Mouse (Mus musculus) liver, postnatal 0 days (tissue): ENCODE results near the gene Keap1. TPM values are rescaled to one million over a fixed set of nuclear protein-coding genes. Genes with fewer than 3 reads are reported as not detected.
A peak's percentile ranks its signal among the peaks of the same experiment; 100 is the strongest.
"Not testable (repeated sequence)": the region's sequence is repeated elsewhere in the genome, so short reads cannot be mapped to it uniquely, and the experiment has no call there.

Experiments
- ATAC-seq: fragments of 200-750 bp; cut with Nextera tagmentation; 2 replicates; pipeline ENCODE4 v1.8.0; 2017; ENCODE audit warnings: mild to moderate bottlenecking, moderate library complexity
- DNase-seq: peaks from one replicate; pipeline ENCODE4 v3.0.0-alpha.2; 2016
- H3K27ac ChIP-seq: fragments of 300-500 bp; sonication (generic); 2 replicates; pipeline ENCODE4 v1.5.1; 2014; ENCODE audit warnings: antibody characterized with exemption, moderate library complexity, mild to moderate bottlenecking, low read depth
- H3K27me3 ChIP-seq: fragments of 300-500 bp; sonication (generic); 2 replicates; pipeline ENCODE4 v1.6.1; 2014; ENCODE audit warnings: low read length, control low read depth, mixed read lengths; ENCODE audit not compliant: insufficient read depth
- H3K36me3 ChIP-seq: fragments of 300-500 bp; sonication (generic); replicated peaks from 2 replicates; pipeline ENCODE4 v1.6.1; 2014; ENCODE audit warnings: mild to moderate bottlenecking, control low read depth, low read length, moderate library complexity, mixed read lengths; ENCODE audit not compliant: insufficient read depth
- H3K4me1 ChIP-seq: fragments of 300-500 bp; sonication (generic); 2 replicates; pipeline ENCODE4 v1.6.1; 2014; ENCODE audit warnings: antibody characterized with exemption, mild to moderate bottlenecking, control low read depth; ENCODE audit not compliant: insufficient read depth
- H3K4me2 ChIP-seq: fragments of 300-500 bp; sonication (generic); 2 replicates; pipeline ENCODE4 v1.6.1; 2014; ENCODE audit warnings: low read depth, mild to moderate bottlenecking, low read length, moderate library complexity, mixed read lengths
- H3K4me3 ChIP-seq: fragments of 300-500 bp; sonication (generic); 2 replicates; pipeline ENCODE4 v1.5.1; 2014; ENCODE audit warnings: low read depth, low read length
- H3K9ac ChIP-seq: fragments of 300-500 bp; sonication (generic); replicated peaks from 2 replicates; pipeline ENCODE4 v1.6.1; 2014; ENCODE audit warnings: mild to moderate bottlenecking, moderate library complexity
- H3K9me3 ChIP-seq: fragments of 300-500 bp; sonication (generic); 2 replicates; pipeline ENCODE4 v1.6.1; 2016; ENCODE audit warnings: mild to moderate bottlenecking, control low read depth, low read length, mixed read lengths
- CTCF ChIP-seq: sonication (generic); IDR thresholded peaks from 2 replicates; pipeline ENCODE4 v1.5.1; 2016; ENCODE audit warnings: antibody characterized with exemption, low read depth
- EP300 ChIP-seq: IDR thresholded peaks from 2 replicates; pipeline ENCODE4 v1.6.1; 2016; ENCODE audit warnings: antibody characterized with exemption, low read depth, mild to moderate bottlenecking
- WGBS: fragments of 180-500 bp; shearing (Covaris S2); extraction: QIAGEN DNeasy Blood & Tissue Kit; methylation state at CpG from one replicate; pipeline ENCODE4 v1.1.7; 2014; ENCODE audit not compliant: insufficient replicate concordance; 5-methylcytosine and 5-hydroxymethylcytosine counted together
- polyA plus RNA-seq: library from polyadenylated mRNA; unstranded; fragments of >200 nt; fragmentation: Nextera tagmentation; extraction: Ambion mirVana; gene quantifications from 2 replicates; pipeline ENCODE4 v1.2.1, GENCODE M21; 2015

Keap1 gene
- polyA plus RNA-seq, 1 experiment from 2014 or later: 26.5 TPM

DNA sequence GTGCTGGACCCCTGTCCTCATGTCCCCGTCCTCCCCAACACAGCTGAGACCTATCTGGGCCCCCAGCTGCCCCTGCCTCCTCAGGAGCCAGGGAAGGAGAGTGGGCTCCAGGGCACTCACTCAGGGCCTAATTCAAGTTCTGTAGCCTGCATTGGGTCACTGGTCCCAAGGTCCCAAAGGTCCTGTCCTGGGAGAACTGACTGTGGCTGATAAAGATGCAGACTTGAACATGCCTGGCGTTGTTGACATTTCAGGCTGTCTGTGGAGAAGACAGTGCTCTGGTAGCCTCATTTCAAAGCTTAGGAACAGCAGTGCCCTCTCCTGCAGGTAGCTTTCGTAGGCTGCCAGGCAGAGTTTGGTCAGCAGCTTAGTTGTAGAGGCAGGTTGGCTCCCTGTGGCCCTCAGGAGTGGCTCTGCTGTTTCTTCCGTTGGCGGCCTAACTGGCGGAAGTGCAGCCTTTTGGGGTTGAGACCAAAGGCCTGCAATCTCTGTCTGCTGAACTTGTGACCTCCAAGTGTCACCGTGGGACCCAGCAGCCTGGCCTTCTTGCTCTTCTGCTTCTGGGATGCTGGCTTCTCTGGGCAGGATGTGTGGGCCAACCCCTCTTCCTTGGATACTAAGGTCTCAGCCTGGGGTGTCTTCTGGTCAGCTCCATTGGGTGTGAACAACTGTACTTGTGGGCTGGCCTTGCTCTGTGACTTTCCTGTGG is 34.5 kb upstream of the Keap1 start:
- 78% methylated on average over 7 of the region's 7 CpGs for WGBS
- DNase-seq (no peak), ATAC-seq (no peak)
- no peak overlapping the region for H3K4me3 ChIP-seq
- H3K9me3 ChIP-seq: no peaks in the 10 kb centered on the region
- H3K27me3 ChIP-seq: no peaks in the 10 kb centered on the region
- H3K4me1 ChIP-seq: peaks cover 4% of the 10 kb centered on the region; the same call in 1 of the 2 replicates
- H3K9ac ChIP-seq: no peak overlapping the region
- TF ChIP-seq CTCF: no peak
- TF ChIP-seq EP300: no peak
- H3K4me2 ChIP-seq: no peak overlapping the region
- peaks cover 96% of the 10 kb centered on the region for H3K36me3 ChIP-seq
- peak overlapping the region; percentile 44; the same call in 1 of the 2 replicates for H3K27ac ChIP-seq

DNA sequence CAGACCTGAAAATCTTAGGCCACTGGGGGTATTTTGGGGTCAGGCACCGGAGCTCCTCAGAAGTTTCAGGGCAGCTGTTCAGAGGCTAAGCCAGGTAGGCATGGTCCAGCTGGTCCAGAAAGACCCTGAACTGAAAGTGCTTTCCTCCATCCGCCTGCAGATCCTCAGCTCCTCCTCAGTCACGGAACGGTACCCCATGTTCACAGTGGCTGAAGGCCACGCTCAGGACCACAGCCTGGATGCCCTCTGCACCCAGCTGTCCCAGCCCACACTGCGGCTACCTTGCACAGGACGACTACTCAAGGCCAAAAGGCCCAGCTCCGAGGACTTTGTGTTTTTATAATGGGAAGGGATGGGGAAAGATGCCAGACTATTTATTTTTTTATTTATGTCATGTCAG is 33.9 kb upstream of the Keap1 start:
- TF ChIP-seq CTCF: no peak
- DNase-seq (no peak), ATAC-seq (no peak)
- Histone ChIP-seq H3K9ac (no peak overlapping the region), H3K27ac (no peak overlapping the region), H3K4me1 (peaks cover 4% of the 10 kb centered on the region; the same call in 1 of the 2 replicates), H3K27me3 (no peaks in the 10 kb centered on the region), H3K4me3 (no peak overlapping the region), H3K9me3 (no peaks in the 10 kb centered on the region), H3K4me2 (no peak overlapping the region), H3K36me3 (peaks cover 98% of the 10 kb centered on the region)
- 80% methylated on average over 8 of the region's 8 CpGs for WGBS

DNA sequence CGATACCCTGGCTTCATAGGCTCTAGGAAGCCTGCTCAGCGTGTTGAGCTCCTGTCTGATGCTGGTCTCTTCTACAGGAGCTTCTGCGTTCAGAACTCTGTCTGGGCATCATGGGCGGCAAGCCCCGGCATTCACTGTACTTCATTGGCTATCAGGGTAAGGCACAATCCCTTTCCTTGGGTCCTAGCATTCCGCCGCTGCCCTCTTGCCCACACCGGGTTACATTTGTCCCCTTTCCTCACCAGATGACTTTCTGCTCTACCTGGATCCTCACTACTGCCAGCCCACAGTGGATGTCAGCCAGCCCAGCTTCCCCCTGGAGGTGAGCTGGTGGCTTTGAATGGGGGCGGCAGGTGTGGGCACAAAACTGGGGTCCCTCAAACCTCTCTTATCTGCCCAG is 33.2 kb upstream of the Keap1 start:
- Histone ChIP-seq H3K4me2 (no peak overlapping the region), H3K9ac (no peak overlapping the region), H3K27ac (no peak overlapping the region), H3K27me3 (no peaks in the 10 kb centered on the region), H3K4me1 (peaks cover 4% of the 10 kb centered on the region; the same call in 1 of the 2 replicates), H3K4me3 (no peak overlapping the region), H3K36me3 (peaks cover 97% of the 10 kb centered on the region), H3K9me3 (no peaks in the 10 kb centered on the region)
- ATAC-seq (no peak), DNase-seq (no peak)
- WGBS: 92% methylated on average over 9 of the region's 9 CpGs
- TF ChIP-seq EP300 (no peak), CTCF (no peak)

DNA sequence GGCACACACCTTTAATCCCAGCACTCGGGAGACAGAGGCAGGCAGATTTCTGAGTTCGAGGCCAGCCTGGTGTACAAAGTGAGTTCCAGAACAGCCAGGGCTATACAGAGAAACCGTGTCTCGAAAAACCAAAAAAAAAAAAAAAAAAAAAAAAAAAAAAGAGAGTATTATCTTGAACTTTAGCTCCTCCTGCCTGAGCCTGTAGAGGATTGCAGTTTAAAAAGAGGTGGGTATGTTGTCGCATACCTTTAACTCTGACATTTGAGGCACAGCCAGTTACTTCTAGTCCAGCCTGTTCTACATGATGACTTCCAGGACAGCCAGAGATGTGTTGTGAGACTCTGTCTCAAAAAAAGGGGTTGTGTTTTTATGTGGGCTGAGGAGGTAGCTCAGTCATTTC is 30.4 kb upstream of the Keap1 start:
- DNase-seq, H3K9ac ChIP-seq, ATAC-seq, H3K27ac ChIP-seq, H3K9me3 ChIP-seq, H3K27me3 ChIP-seq, H3K4me3 ChIP-seq, H3K4me2 ChIP-seq: not testable (repeated sequence)
- 0 out of 2 replicates have a peak, but pooled peaks have one; percentile 15 for TF ChIP-seq CTCF
- H3K36me3 ChIP-seq: peaks cover 80% of the 10 kb centered on the region
- WGBS: 67% methylated on average over 5 of the region's 5 CpGs
- peaks cover 22% of the 10 kb centered on the region for H3K4me1 ChIP-seq

DNA sequence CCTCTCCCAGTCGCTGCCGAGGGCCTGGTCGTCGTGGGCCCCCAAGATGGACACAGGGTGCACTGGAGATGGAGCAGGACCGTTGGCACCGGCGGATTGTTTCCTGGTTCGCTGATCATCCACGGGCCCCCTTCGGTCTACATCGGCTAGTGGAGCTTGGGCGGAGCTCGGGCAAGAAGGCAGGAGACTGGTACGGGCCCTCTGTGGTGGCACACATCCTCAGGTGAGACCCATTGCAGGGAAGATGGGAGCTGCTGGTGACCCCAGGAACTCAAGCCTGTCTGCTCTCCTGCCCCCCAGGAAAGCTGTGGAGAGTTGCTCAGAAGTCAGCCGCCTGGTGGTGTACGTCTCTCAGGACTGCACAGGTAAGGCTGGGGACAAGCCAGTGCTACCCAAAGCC is 29.1 kb upstream of the Keap1 start:
- peaks cover 67% of the 10 kb centered on the region for H3K36me3 ChIP-seq
- ATAC-seq (no peak), DNase-seq (no peak)
- H3K4me1 ChIP-seq: peaks cover 26% of the 10 kb centered on the region
- 94% methylated on average over 16 of the region's 16 CpGs for WGBS
- H3K4me3 ChIP-seq: no peak overlapping the region
- H3K4me2 ChIP-seq: no peak overlapping the region
- no peak overlapping the region for H3K27ac ChIP-seq
- H3K9me3 ChIP-seq: no peaks in the 10 kb centered on the region
- TF ChIP-seq EP300 (no peak), CTCF (no peak)
- no peaks in the 10 kb centered on the region for H3K27me3 ChIP-seq
- no peak overlapping the region for H3K9ac ChIP-seq

DNA sequence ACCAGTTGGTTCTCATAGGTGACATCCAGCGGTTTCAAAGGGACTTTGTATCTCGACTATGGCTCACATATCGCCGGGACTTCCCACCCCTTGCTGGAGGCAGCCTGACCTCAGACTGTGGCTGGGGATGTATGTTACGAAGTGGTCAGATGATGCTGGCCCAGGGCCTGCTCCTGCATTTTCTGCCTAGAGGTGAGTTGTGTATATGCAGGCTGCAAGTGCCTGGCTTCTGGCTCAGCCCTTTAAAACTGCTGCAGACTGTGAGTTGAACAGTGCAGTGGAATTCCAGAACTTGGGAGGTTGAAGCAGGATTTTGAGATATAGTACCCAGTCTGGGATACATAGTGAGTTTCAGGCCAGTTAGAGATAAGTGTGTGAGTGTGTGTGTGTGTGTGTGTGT is 27.7 kb upstream of the Keap1 start:
- H3K4me3 ChIP-seq: peak overlapping the region; percentile 94
- H3K4me1 ChIP-seq: peaks cover 30% of the 10 kb centered on the region
- H3K36me3 ChIP-seq: peaks cover 53% of the 10 kb centered on the region

More for the DNA sequence above, 27.7 kb upstream of the Keap1 start:
- H3K27ac ChIP-seq: peak overlapping the region; percentile 97; the same call in 1 of the 2 replicates
- peak overlapping the region; percentile 72 for H3K4me2 ChIP-seq
- H3K27me3 ChIP-seq: no peaks in the 10 kb centered on the region
- DNase-seq (no peak), ATAC-seq (no peak)
- peak overlapping the region; percentile 89; the same call in 1 of the 2 replicates for H3K9ac ChIP-seq
- TF ChIP-seq EP300 (no peak), CTCF (no peak)
- H3K9me3 ChIP-seq: no peaks in the 10 kb centered on the region
- 85% methylated on average over 5 of the region's 5 CpGs for WGBS
